Mouse (Mus musculus) midbrain, embryonic 11.5 days (tissue): ENCODE data around the gene Gskip. TPM values are rescaled to one million over a fixed set of nuclear protein-coding genes. Genes with fewer than 3 reads are reported as not detected.

Experiments
- ATAC-seq: fragments of 200-750 bp; cut with Nextera tagmentation; 2 replicates; pipeline ENCODE4 v1.8.0; 2017; ENCODE audit warnings: moderate TSS enrichment, moderate library complexity; ENCODE audit not compliant: low FRiP score
- DNase-seq: peaks from one replicate; pipeline ENCODE4 v3.0.0; 2015; ENCODE audit warnings: low spot score; ENCODE audit errors: missing footprints
- H3K27ac ChIP-seq: fragments of 300-500 bp; sonication (generic); 2 replicates; pipeline ENCODE4 v1.5.1; 2014; ENCODE audit warnings: low read depth, low read length
- H3K27me3 ChIP-seq: fragments of 300-500 bp; sonication (generic); 2 replicates; pipeline ENCODE4 v1.6.1; 2014; ENCODE audit warnings: mild to moderate bottlenecking, low read length, moderate library complexity, mixed read lengths; ENCODE audit not compliant: control insufficient read depth, insufficient read depth
- H3K36me3 ChIP-seq: fragments of 300-500 bp; sonication (generic); 2 replicates; pipeline ENCODE4 v1.6.1; 2014; ENCODE audit warnings: mild to moderate bottlenecking, low read length, moderate library complexity, mixed read lengths; ENCODE audit not compliant: control insufficient read depth, insufficient read depth
- H3K4me1 ChIP-seq: fragments of 300-500 bp; sonication (generic); 2 replicates; pipeline ENCODE4 v1.6.1; 2014; ENCODE audit warnings: low read length; ENCODE audit not compliant: control insufficient read depth, insufficient read depth
- H3K4me2 ChIP-seq: fragments of 300-500 bp; sonication (generic); 2 replicates; pipeline ENCODE4 v1.6.1; 2014; ENCODE audit warnings: mild to moderate bottlenecking, moderate library complexity
- H3K4me3 ChIP-seq: fragments of 300-500 bp; sonication (generic); 2 replicates; pipeline ENCODE4 v1.5.1; 2014; ENCODE audit warnings: low read depth, low read length
- H3K9ac ChIP-seq: fragments of 300-500 bp; sonication (generic); 2 replicates; pipeline ENCODE4 v1.6.1; 2014; ENCODE audit warnings: low read length
- H3K9me3 ChIP-seq: fragments of 300-500 bp; sonication (generic); 2 replicates; pipeline ENCODE4 v1.6.1; 2016; ENCODE audit warnings: low read length; ENCODE audit not compliant: control insufficient read depth
- WGBS: fragments of 180-500 bp; shearing (Covaris S2); extraction: QIAGEN DNeasy Blood & Tissue Kit; methylation state at CpG from one replicate; pipeline ENCODE4 v1.1.7; 2014; 5-methylcytosine and 5-hydroxymethylcytosine counted together
- polyA plus RNA-seq: library from polyadenylated mRNA; unstranded; fragments of >200 nt; fragmentation: Nextera tagmentation; extraction: Ambion mirVana; gene quantifications from 2 replicates; pipeline ENCODE4 v1.2.1, GENCODE M21; 2014

Gskip gene
- polyA plus RNA-seq, 1 experiment from 2014 or later = 40.5 TPM

- Histone ChIP-seq H3K36me3 (no peaks in the 10 kb centered on the region), H3K4me1 (no peaks in the 10 kb centered on the region), H3K27ac (no peak overlapping the region), H3K9me3 (no peaks in the 10 kb centered on the region), H3K27me3 (no peaks in the 10 kb centered on the region), H3K9ac (no peak overlapping the region), H3K4me3 (no peak overlapping the region), H3K4me2 (no peak overlapping the region)
- 89% methylated on average over 6 of the region's 6 CpGs for WGBS
- ATAC-seq (no peak), DNase-seq (no peak)
Observed at GRCm38 (mm10) chr12:105730851-105731460, 46.3 kb downstream of the Gskip start.

GRCm38 (mm10) chr12:105733370-105734159 lies 48.9 kb downstream of the Gskip start:
- Histone ChIP-seq H3K27me3 (no peaks in the 10 kb centered on the region), H3K9me3 (no peaks in the 10 kb centered on the region), H3K36me3 (no peaks in the 10 kb centered on the region), H3K4me3 (no peak overlapping the region), H3K27ac (no peak overlapping the region), H3K4me2 (no peak overlapping the region), H3K4me1 (no peaks in the 10 kb centered on the region), H3K9ac (no peak overlapping the region)
- 76% methylated on average over 9 of the region's 9 CpGs for WGBS
- ATAC-seq (no peak), DNase-seq (no peak)

GRCm38 (mm10) chr12:105735226-105735888 lies 50.7 kb downstream of the Gskip start:
- no peaks in the 10 kb centered on the region for H3K27me3 ChIP-seq
- H3K9me3 ChIP-seq = no peaks in the 10 kb centered on the region
- H3K4me2 ChIP-seq = no peak overlapping the region
- no peak overlapping the region for H3K27ac ChIP-seq
- ATAC-seq (no peak), DNase-seq (peak; percentile 82)
- H3K36me3 ChIP-seq = no peaks in the 10 kb centered on the region
- no peaks in the 10 kb centered on the region for H3K4me1 ChIP-seq
- H3K4me3 ChIP-seq = no peak overlapping the region
- WGBS = 77% methylated on average over 7 of the region's 7 CpGs
- no peak overlapping the region for H3K9ac ChIP-seq

- no peak for DNase-seq
- Histone ChIP-seq H3K4me1 (no peaks in the 10 kb centered on the region), H3K27me3 (no peaks in the 10 kb centered on the region), H3K36me3 (no peaks in the 10 kb centered on the region), H3K4me2 (no peak overlapping the region), H3K27ac (no peak overlapping the region), H3K9ac (no peak overlapping the region), H3K9me3 (no peaks in the 10 kb centered on the region), H3K4me3 (no peak overlapping the region)
- WGBS = 90% methylated on average over 6 of the region's 6 CpGs
- ATAC-seq = no peak
Observed at GRCm38 (mm10) chr12:105735889-105736251, 51.2 kb downstream of the Gskip start.

GRCm38 (mm10) chr12:105738316-105739096 lies 53.9 kb downstream of the Gskip start:
- Histone ChIP-seq H3K27ac (no peak overlapping the region), H3K9ac (no peak overlapping the region), H3K4me1 (no peaks in the 10 kb centered on the region), H3K4me2 (no peak overlapping the region), H3K27me3 (no peaks in the 10 kb centered on the region), H3K9me3 (no peaks in the 10 kb centered on the region), H3K4me3 (no peak overlapping the region), H3K36me3 (no peaks in the 10 kb centered on the region)
- ATAC-seq (no peak), DNase-seq (no peak)
- WGBS = 77% methylated on average over 15 of the region's 15 CpGs

GRCm38 (mm10) chr12:105739656-105740055 lies 55.0 kb downstream of the Gskip start:
- DNase-seq = no peak
- Histone ChIP-seq H3K9me3 (no peaks in the 10 kb centered on the region), H3K36me3 (no peaks in the 10 kb centered on the region), H3K4me1 (no peaks in the 10 kb centered on the region), H3K9ac (no peak overlapping the region), H3K27ac (no peak overlapping the region), H3K27me3 (no peaks in the 10 kb centered on the region), H3K4me3 (no peak overlapping the region), H3K4me2 (no peak overlapping the region)
- WGBS = 95% methylated on average over 8 of the region's 8 CpGs
- no peak for ATAC-seq

GRCm38 (mm10) chr12:105748114-105748513 lies 63.5 kb downstream of the Gskip start:
- no peaks in the 10 kb centered on the region for H3K27me3 ChIP-seq
- no peaks in the 10 kb centered on the region for H3K9me3 ChIP-seq

More at GRCm38 (mm10) chr12:105748114-105748513, 63.5 kb downstream of the Gskip start:
- no peak for DNase-seq
- Histone ChIP-seq H3K4me3 (no peak overlapping the region), H3K36me3 (no peaks in the 10 kb centered on the region), H3K4me2 (no peak overlapping the region), H3K27ac (no peak overlapping the region), H3K9ac (no peak overlapping the region), H3K4me1 (no peaks in the 10 kb centered on the region)
- 88% methylated on average over 5 of the region's 5 CpGs for WGBS
- ATAC-seq = no peak
